Comparison of ENCODE assay signal across 10 mouse cellular contexts in the genomic region with DNA sequence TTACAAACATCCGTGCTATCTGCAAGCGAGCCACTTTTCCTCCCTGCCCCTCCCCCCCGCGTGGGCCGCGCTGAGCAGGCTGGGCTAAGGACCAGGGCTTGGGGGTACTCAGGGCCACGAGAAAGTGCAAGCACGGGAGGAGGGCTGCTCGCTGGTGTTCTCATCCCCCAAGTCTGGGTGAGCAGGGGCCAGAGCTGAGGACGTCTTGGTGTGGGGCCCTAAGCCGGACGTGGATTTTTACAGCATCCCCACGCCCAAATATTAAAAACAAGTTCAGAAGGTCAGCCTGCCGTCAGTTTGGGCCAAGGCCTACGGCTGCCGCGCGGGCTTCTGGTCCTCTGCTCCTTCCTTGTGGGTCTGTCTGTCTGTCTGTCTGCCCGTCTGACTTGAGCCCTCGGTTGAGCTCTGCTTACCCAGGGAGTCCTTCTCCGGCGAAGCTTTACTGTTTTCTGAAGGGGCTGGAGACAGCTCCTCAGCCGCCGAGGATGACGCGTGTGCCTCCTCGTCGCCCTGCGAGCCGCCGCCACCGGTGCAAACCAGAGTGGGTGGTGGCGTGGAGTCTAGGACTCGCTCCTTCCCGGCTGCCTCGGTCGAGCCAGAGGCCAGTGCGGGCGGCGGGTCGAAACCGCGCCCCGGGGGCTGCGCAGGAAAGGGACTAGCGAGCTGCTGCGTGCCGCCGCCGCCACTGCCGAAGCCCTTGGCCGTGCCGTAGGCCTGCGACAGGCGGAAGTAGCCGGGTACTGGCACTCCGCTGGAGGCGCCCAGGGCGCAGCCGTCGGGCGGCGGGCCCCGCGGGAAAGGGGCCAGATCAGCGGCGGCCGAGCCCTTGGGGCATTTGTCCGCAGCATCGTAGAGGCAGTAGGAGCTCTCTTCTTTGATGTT. TPM values are rescaled to one million over a fixed set of nuclear protein-coding genes. Genes with fewer than 3 reads are reported as not detected.
DNase-seq lines count a peak whose midpoint lies in the region; ATAC-seq lines count a peak whose summit lies in the region.
"Had no signal": no experiment of that assay in that cellular context is flagged by ENCODE, and none has a peak within 500 bp of the region (broad histone marks: within the 10 kb centered on the region; RNA-seq: fewer than 3 reads in every experiment).

No protein-coding gene starts in this region.

- H3K27ac ChIP-seq in heart, embryonic 11.5 days (ENCODE audit: low read depth, low read length): no peak overlapping the region
- H3K27ac ChIP-seq in midbrain, embryonic 13.5 days: no peak overlapping the region

- no peaks in the 10 kb centered on the region for H3K36me3 ChIP-seq in heart, embryonic 11.5 days (ENCODE audit: control insufficient read depth, insufficient read depth, low read length)
- H3K36me3 ChIP-seq in megakaryocyte, embryonic 14.5 days (replicated peaks; ENCODE audit: low read length): no peaks in the 10 kb centered on the region
- H3K36me3 ChIP-seq in midbrain, embryonic 13.5 days: no peaks in the 10 kb centered on the region

- H3K4me1 ChIP-seq in heart, embryonic 11.5 days (ENCODE audit: control insufficient read depth, insufficient read depth, low read length): 0 out of 2 replicates have a peak, but pooled peaks cover 3% of the 10 kb centered on the region
- peaks cover 52% of the 10 kb centered on the region for H3K4me1 ChIP-seq in megakaryocyte, embryonic 14.5 days
- no peaks in the 10 kb centered on the region for H3K4me1 ChIP-seq in midbrain, embryonic 13.5 days (replicated peaks)

- no peaks in the 10 kb centered on the region for H3K9me3 ChIP-seq in heart, embryonic 11.5 days (replicated peaks; ENCODE audit: control insufficient read depth, low read length)
- peaks cover 5% of the 10 kb centered on the region; the same call in 1 of the 2 replicates for H3K9me3 ChIP-seq in megakaryocyte, embryonic 14.5 days
- H3K9me3 ChIP-seq in midbrain, embryonic 13.5 days: no peaks in the 10 kb centered on the region

- H3K4me2 ChIP-seq in heart, embryonic 11.5 days: peak overlapping the region; percentile 31
- H3K4me2 ChIP-seq in midbrain, embryonic 13.5 days (replicated peaks): no peak overlapping the region

- peak overlapping the region; percentile 10; the same call in 1 of the 2 replicates for H3K4me3 ChIP-seq in heart, embryonic 11.5 days (ENCODE audit: low read depth, low read length)
- peak overlapping the region; percentile 85 for H3K4me3 ChIP-seq in megakaryocyte, embryonic 14.5 days (replicated peaks)
- no peak overlapping the region for H3K4me3 ChIP-seq in midbrain, embryonic 13.5 days (replicated peaks)

- intact Hi-C loops in heart, postnatal 14 days (cut with DNase I): no loop called here

- no peak overlapping the region for H3K9ac ChIP-seq in heart, embryonic 11.5 days (ENCODE audit: low read depth, low read length)
- no peak overlapping the region for H3K9ac ChIP-seq in midbrain, embryonic 13.5 days (replicated peaks)

- under 1% methylated on average over 64 of the region's 70 CpGs for WGBS in heart, embryonic 11.5 days (ENCODE audit: insufficient replicate concordance)
- 1% methylated on average over 70 of the region's 70 CpGs for WGBS in midbrain, embryonic 13.5 days

- DNase-seq in heart, postnatal 14 days: no peak
- peak; percentile 66 for DNase-seq in ZHBTc4 (ENCODE audit: low read depth, low spot score)
- DNase-seq in kidney, adult 11 months: peak; percentile 89
- DNase-seq in natural killer cell, adult 2 months (ENCODE audit: low spot score in 2 of 2): no peak
- DNase-seq in adrenal gland, postnatal 10 days: no peak

- peaks cover 93% of the 10 kb centered on the region for H3K27me3 ChIP-seq in heart, embryonic 11.5 days (ENCODE audit: control insufficient read depth, insufficient read depth, low read length)
- H3K27me3 ChIP-seq in megakaryocyte, embryonic 14.5 days (replicated peaks): peaks cover 96% of the 10 kb centered on the region
- peaks cover 98% of the 10 kb centered on the region for H3K27me3 ChIP-seq in midbrain, embryonic 13.5 days

- no peak for ATAC-seq in heart, embryonic 11.5 days (replicated peaks; ENCODE audit: insufficient number of reproducible peaks, low FRiP score, low TSS enrichment)
- no peak for ATAC-seq in midbrain, embryonic 13.5 days

RNA-seq across cellular contexts. Expression of gene Hoxa9, which starts 2.9 kb away (rescaled TPM):
- polyA plus RNA-seq in heart, embryonic 11.5 days (2014; fragmentation: Nextera tagmentation; extraction: Ambion mirVana): 0.13 and 0.29 TPM in 2 replicates
- not detected for total RNA-seq in heart, postnatal 14 days (2021)
- 3.8 TPM in 1 of 2 replicates, not detected in the other for polyA plus RNA-seq in megakaryocyte, embryonic 14.5 days (2012; ENCODE audit: insufficient read depth, low replicate concordance)
- 1 to 10 TPM; 3.0 to 4.4 TPM for total RNA-seq in adrenal gland, postnatal 10 days (2021)
- polyA plus RNA-seq in midbrain, embryonic 13.5 days (2015; fragmentation: Nextera tagmentation; extraction: Ambion mirVana): not detected in 2 replicates
- total RNA-seq: layer of hippocampus, adult 8-10 months had no signal
- polyA plus RNA-seq: cortical plate, adult 2 months had no signal

RNA-seq across cellular contexts. Expression of gene Hoxa10, which starts 6.9 kb away (rescaled TPM):
- 0.20 and 0.97 TPM in 2 replicates for polyA plus RNA-seq in heart, embryonic 11.5 days (2014; fragmentation: Nextera tagmentation; extraction: Ambion mirVana)
- total RNA-seq in heart, postnatal 14 days (2021): not detected
- polyA plus RNA-seq in megakaryocyte, embryonic 14.5 days (2012; ENCODE audit: insufficient read depth, low replicate concordance): 0.10 TPM in 1 of 2 replicates, not detected in the other
- 1 to 10 TPM in 1 of 2 experiments, under 1 TPM in 1; 0.42 to 1.5 TPM for total RNA-seq in adrenal gland, postnatal 10 days (2021)
- 0.30 TPM in 1 of 2 replicates, not detected in the other for polyA plus RNA-seq in midbrain, embryonic 13.5 days (2015; fragmentation: Nextera tagmentation; extraction: Ambion mirVana)
- total RNA-seq: layer of hippocampus, adult 8-10 months had no signal
- polyA plus RNA-seq: cortical plate, adult 2 months had no signal

RNA-seq across cellular contexts. Expression of gene Hoxa11, which starts 11.8 kb away (rescaled TPM):
- not detected in 2 replicates for polyA plus RNA-seq in heart, embryonic 11.5 days (2014; fragmentation: Nextera tagmentation; extraction: Ambion mirVana)
- total RNA-seq in heart, postnatal 14 days (2021): not detected
- polyA plus RNA-seq in megakaryocyte, embryonic 14.5 days (2012; ENCODE audit: insufficient read depth, low replicate concordance): not detected in 2 replicates
- total RNA-seq in adrenal gland, postnatal 10 days (2021): not detected
- not detected in 2 replicates for polyA plus RNA-seq in midbrain, embryonic 13.5 days (2015; fragmentation: Nextera tagmentation; extraction: Ambion mirVana)
- total RNA-seq: layer of hippocampus, adult 8-10 months had no signal
- polyA plus RNA-seq: cortical plate, adult 2 months had no signal

RNA-seq across cellular contexts. Expression of gene Hoxa7, which starts 12.1 kb away (rescaled TPM):
- 0.49 TPM in 2 replicates for polyA plus RNA-seq in heart, embryonic 11.5 days (2014; fragmentation: Nextera tagmentation; extraction: Ambion mirVana)
- total RNA-seq in heart, postnatal 14 days (2021): under 1 TPM; 0.17 to 0.29 TPM
- 2.8 and 3.2 TPM in 2 replicates for polyA plus RNA-seq in megakaryocyte, embryonic 14.5 days (2012; ENCODE audit: insufficient read depth, low replicate concordance)
- 10 to 100 TPM; 21.5 to 26.6 TPM for total RNA-seq in adrenal gland, postnatal 10 days (2021)
- not detected in 2 replicates for polyA plus RNA-seq in midbrain, embryonic 13.5 days (2015; fragmentation: Nextera tagmentation; extraction: Ambion mirVana)
- total RNA-seq: layer of hippocampus, adult 8-10 months had no signal
- polyA plus RNA-seq: cortical plate, adult 2 months had no signal

RNA-seq across cellular contexts. Expression of gene Gm28308, which starts 20.6 kb away (rescaled TPM):
- polyA plus RNA-seq in heart, embryonic 11.5 days (2014; fragmentation: Nextera tagmentation; extraction: Ambion mirVana): not detected in 2 replicates
- total RNA-seq in heart, postnatal 14 days (2021): not detected
- polyA plus RNA-seq in megakaryocyte, embryonic 14.5 days (2012; ENCODE audit: insufficient read depth, low replicate concordance): not detected in 2 replicates
- total RNA-seq in adrenal gland, postnatal 10 days (2021): 1 to 10 TPM in 1 of 2 experiments, under 1 TPM in 1; 0.91 to 1.5 TPM
- not detected in 2 replicates for polyA plus RNA-seq in midbrain, embryonic 13.5 days (2015; fragmentation: Nextera tagmentation; extraction: Ambion mirVana)
- total RNA-seq: layer of hippocampus, adult 8-10 months had no signal
- polyA plus RNA-seq: cortical plate, adult 2 months had no signal

Comparison
In these comparisons a context has a peak if more than half of its experiments do, and no peak if none do; other contexts are left out.
1. DNase-seq: peak in ZHBTc4 (single experiment) and kidney, adult 11 months (single experiment); none in heart, postnatal 14 days (0 of 2), natural killer cell, adult 2 months (0 of 2) and adrenal gland, postnatal 10 days (single experiment).